Mouse (Mus musculus) retina, postnatal 1 day (tissue): ENCODE measurements at regions not wholly inside any gene's neighbourhood (a gene's known extent, or its start where the extent isn't known, plus 50 kb on each side); places are given as distances from the start of the nearest gene placed in this dataset.

Experiments used
- DNase-seq: peaks from one replicate; pipeline ENCODE4 v3.0.0-alpha.2; 2012

- DNase-seq, result no peak
Observed at GRCm38 (mm10) chr6:31330868-31331267, 67.7 kb upstream of the Mkln1 start.

GRCm38 (mm10) chr6:31332254-31332653 lies 66.3 kb upstream of the Mkln1 start:
- no peak for DNase-seq

- DNase-seq, result no peak
Observed at GRCm38 (mm10) chr6:31332714-31333113, 65.8 kb upstream of the Mkln1 start.

GRCm38 (mm10) chr6:31333228-31333922 lies 65.2 kb upstream of the Mkln1 start:
- no peak for DNase-seq

GRCm38 (mm10) chr6:31334086-31334485 lies 64.4 kb upstream of the Mkln1 start:
- DNase-seq, result no peak

GRCm38 (mm10) chr6:31339122-31339947 lies 59.2 kb upstream of the Mkln1 start:
- no peak for DNase-seq

- no peak for DNase-seq
Observed at GRCm38 (mm10) chr6:31339948-31340250, 58.6 kb upstream of the Mkln1 start.

GRCm38 (mm10) chr6:31345366-31346084 lies 53.0 kb upstream of the Mkln1 start:
- no peak for DNase-seq

- no peak for DNase-seq
Observed at GRCm38 (mm10) chr6:31348333-31348732, 50.2 kb upstream of the Mkln1 start.
